Mouse (Mus musculus) liver, embryonic 12.5 days (tissue): ENCODE results near the gene Dbf4. TPM values are rescaled to one million over a fixed set of nuclear protein-coding genes. Genes with fewer than 3 reads are reported as not detected.

Source experiments
- ATAC-seq: fragments of 200-750 bp; cut with Nextera tagmentation; 2 replicates; pipeline ENCODE4 v1.8.0; 2017; ENCODE audit warnings: moderate number of reproducible peaks, mild to moderate bottlenecking, moderate library complexity
- H3K27ac ChIP-seq: fragments of 300-500 bp; sonication (generic); 2 replicates; pipeline ENCODE4 v1.5.1; 2016; ENCODE audit warnings: mild to moderate bottlenecking
- H3K27me3 ChIP-seq: fragments of 300-500 bp; sonication (generic); replicated peaks from 2 replicates; pipeline ENCODE4 v1.6.1; 2016; ENCODE audit warnings: mild to moderate bottlenecking, moderate library complexity
- H3K36me3 ChIP-seq: fragments of 300-500 bp; sonication (generic); 2 replicates; pipeline ENCODE4 v1.6.1; 2016; ENCODE audit warnings: mild to moderate bottlenecking, moderate library complexity
- H3K4me1 ChIP-seq: fragments of 300-500 bp; sonication (generic); 2 replicates; pipeline ENCODE4 v1.6.1; 2016
- H3K4me2 ChIP-seq: fragments of 300-500 bp; sonication (generic); 2 replicates; pipeline ENCODE4 v1.6.1; 2016; ENCODE audit warnings: mild to moderate bottlenecking, moderate library complexity
- H3K4me3 ChIP-seq: fragments of 300-500 bp; sonication (generic); 2 replicates; pipeline ENCODE4 v1.5.1; 2016; ENCODE audit warnings: mild to moderate bottlenecking, moderate library complexity
- H3K9ac ChIP-seq: fragments of 300-500 bp; sonication (generic); 2 replicates; pipeline ENCODE4 v1.6.1; 2016; ENCODE audit warnings: mild to moderate bottlenecking, moderate library complexity
- H3K9me3 ChIP-seq: fragments of 300-500 bp; sonication (generic); replicated peaks from 2 replicates; pipeline ENCODE4 v1.6.1; 2016; ENCODE audit warnings: mild to moderate bottlenecking, moderate library complexity
- WGBS: fragments of 180-500 bp; shearing (Covaris S2); methylation state at CpG from one replicate; pipeline ENCODE4 v1.1.7; 2016; ENCODE audit not compliant: insufficient replicate concordance; 5-methylcytosine and 5-hydroxymethylcytosine counted together
- polyA plus RNA-seq: library from polyadenylated mRNA; unstranded; fragments of >200 nt; fragmentation: Nextera tagmentation; extraction: Ambion mirVana; gene quantifications from 2 replicates; pipeline ENCODE4 v1.2.1, GENCODE M21; 2016

The Dbf4 gene
- 41.9 and 46.2 TPM in 2 replicates for polyA plus RNA-seq

GRCm38 (mm10) chr5:8422157-8422931 is at the start of gene Dbf4, which contains the start of gene Slc25a40:
Dbf4 (minus strand) TSS chr5:8422716.
Slc25a40 (plus strand) TSS chr5:8422850.
- Histone ChIP-seq H3K27ac (peak within 1 kb of the TSS; percentile 94), H3K4me1 (peaks cover 43% of the 10 kb centered on the region), H3K4me2 (peak within 1 kb of the TSS; percentile 81), H3K9ac (peak within 1 kb of the TSS; percentile 93), H3K36me3 (peaks cover 37% of the 10 kb centered on the region), H3K27me3 (no peaks in the 10 kb centered on the region), H3K9me3 (no peaks in the 10 kb centered on the region), H3K4me3 (peak within 1 kb of the TSS; percentile 95)
- WGBS = under 1% methylated on average over 78 of the region's 93 CpGs
- ATAC-seq = peak; percentile 96

DNA sequence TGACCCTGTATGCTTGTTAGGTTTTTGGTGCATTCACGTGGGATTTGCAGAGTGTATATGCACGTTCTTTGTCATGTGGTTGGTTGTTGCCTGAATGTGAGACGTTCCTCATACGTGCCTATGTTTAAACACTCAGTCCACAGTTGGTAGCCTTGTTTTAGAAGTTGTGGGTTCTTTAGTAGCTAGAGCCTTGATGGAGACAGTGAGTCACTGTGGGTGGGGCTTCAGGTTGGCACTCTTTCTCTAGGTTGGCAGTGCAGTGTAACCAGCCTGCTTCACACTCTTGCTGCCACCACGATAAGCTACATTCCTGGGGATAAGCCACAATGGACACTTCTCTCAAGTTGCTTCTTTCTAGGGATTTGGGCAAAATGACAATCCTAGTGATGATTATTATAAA is 34.0 kb upstream of the Dbf4 start:
- H3K4me2 ChIP-seq = no peak overlapping the region
- no peaks in the 10 kb centered on the region for H3K4me1 ChIP-seq
- no peak overlapping the region for H3K27ac ChIP-seq
- peaks cover 21% of the 10 kb centered on the region; the same call in 1 of the 2 replicates for H3K36me3 ChIP-seq
- 75% methylated on average over 5 of the region's 5 CpGs for WGBS
- no peak overlapping the region for H3K4me3 ChIP-seq
- H3K27me3 ChIP-seq = no peaks in the 10 kb centered on the region
- H3K9ac ChIP-seq = no peak overlapping the region
- ATAC-seq = no peak
- H3K9me3 ChIP-seq = no peaks in the 10 kb centered on the region

- Histone ChIP-seq H3K4me1 (no peaks in the 10 kb centered on the region), H3K9me3 (no peaks in the 10 kb centered on the region), H3K9ac (no peak overlapping the region), H3K4me3 (no peak overlapping the region), H3K27me3 (no peaks in the 10 kb centered on the region), H3K4me2 (no peak overlapping the region), H3K36me3 (peaks cover 23% of the 10 kb centered on the region; the same call in 1 of the 2 replicates), H3K27ac (no peak overlapping the region)
- no peak for ATAC-seq
Observed at GRCm38 (mm10) chr5:8455565-8455964, 33.0 kb upstream of the Dbf4 start.

DNA sequence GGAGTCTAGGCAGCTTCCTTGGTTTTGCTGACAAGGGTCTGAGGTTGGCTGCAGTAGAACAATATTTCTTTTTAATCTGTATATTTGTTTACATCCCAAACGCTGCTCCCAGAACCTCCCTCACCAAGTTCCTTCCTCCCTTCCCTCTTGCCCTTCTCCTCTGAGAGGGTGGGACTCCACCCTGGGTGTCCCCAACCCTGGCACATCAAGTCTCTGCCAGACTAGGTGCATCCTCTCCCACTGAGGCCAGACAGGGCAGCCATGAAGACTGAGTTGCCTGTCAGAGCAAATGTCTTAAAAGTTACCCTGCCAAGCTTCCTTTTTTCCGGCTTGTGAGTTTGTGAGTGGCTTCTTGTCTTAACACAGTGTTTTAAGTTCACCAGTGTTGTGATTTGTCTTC is 16.6 kb upstream of the Dbf4 start:
- no peaks in the 10 kb centered on the region for H3K27me3 ChIP-seq
- 55% methylated on average over 2 of the region's 2 CpGs for WGBS
- no peaks in the 10 kb centered on the region for H3K9me3 ChIP-seq
- no peak overlapping the region for H3K27ac ChIP-seq
- H3K4me1 ChIP-seq = no peaks in the 10 kb centered on the region
- no peak overlapping the region for H3K4me2 ChIP-seq
- H3K9ac ChIP-seq = no peak overlapping the region
- H3K4me3 ChIP-seq = no peak overlapping the region
- ATAC-seq = no peak
- H3K36me3 ChIP-seq = peaks cover 16% of the 10 kb centered on the region

GRCm38 (mm10) chr5:8437481-8438156 is 15.1 kb upstream of the Dbf4 start:
- Histone ChIP-seq H3K9me3 (no peaks in the 10 kb centered on the region), H3K36me3 (peaks cover 16% of the 10 kb centered on the region), H3K9ac (no peak overlapping the region), H3K4me2 (no peak overlapping the region), H3K27me3 (no peaks in the 10 kb centered on the region), H3K4me1 (no peaks in the 10 kb centered on the region), H3K27ac (no peak overlapping the region), H3K4me3 (no peak overlapping the region)
- no peak for ATAC-seq
- WGBS = 83% methylated on average over 5 of the region's 5 CpGs

GRCm38 (mm10) chr5:8425899-8426298 is 3.4 kb upstream of the Dbf4 start:
- Histone ChIP-seq H3K4me3 (no peak overlapping the region), H3K4me2 (no peak overlapping the region), H3K9me3 (no peaks in the 10 kb centered on the region), H3K4me1 (peaks cover 28% of the 10 kb centered on the region), H3K27me3 (no peaks in the 10 kb centered on the region), H3K36me3 (peaks cover 10% of the 10 kb centered on the region), H3K9ac (no peak overlapping the region), H3K27ac (no peak overlapping the region)
- 47% methylated on average over 5 of the region's 5 CpGs for WGBS
- no peak for ATAC-seq

DNA sequence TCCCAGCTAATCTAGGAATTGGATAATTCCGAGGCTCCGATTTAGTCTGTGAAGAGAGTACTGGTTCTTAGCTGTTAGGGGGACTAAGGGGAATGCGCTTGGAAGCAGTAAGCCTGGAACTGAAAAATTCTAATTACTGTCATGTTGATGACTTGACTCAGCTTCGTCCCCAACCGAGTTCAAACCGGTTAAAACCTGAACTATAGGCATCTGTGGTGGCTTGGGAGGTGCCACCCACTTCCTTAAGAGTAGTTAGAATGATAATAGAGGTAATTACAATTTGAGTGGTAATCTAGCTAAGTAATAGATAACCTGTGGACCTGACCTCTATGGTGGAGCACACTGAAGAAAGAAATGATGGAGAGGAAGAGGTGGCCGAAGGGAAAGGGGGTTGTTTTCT is 1.6 kb upstream of the Dbf4 start:
- H3K4me2 ChIP-seq = peak overlapping the region; percentile 81
- 27% methylated on average over 7 of the region's 7 CpGs for WGBS
- H3K27me3 ChIP-seq = no peaks in the 10 kb centered on the region
- ATAC-seq = no peak
- H3K27ac ChIP-seq = peak overlapping the region; percentile 94; the same call in 1 of the 2 replicates
- H3K4me1 ChIP-seq = peaks cover 38% of the 10 kb centered on the region
- peaks cover 20% of the 10 kb centered on the region for H3K36me3 ChIP-seq
- H3K4me3 ChIP-seq = peak overlapping the region; percentile 95
- H3K9me3 ChIP-seq = no peaks in the 10 kb centered on the region
- peak overlapping the region; percentile 93 for H3K9ac ChIP-seq

DNA sequence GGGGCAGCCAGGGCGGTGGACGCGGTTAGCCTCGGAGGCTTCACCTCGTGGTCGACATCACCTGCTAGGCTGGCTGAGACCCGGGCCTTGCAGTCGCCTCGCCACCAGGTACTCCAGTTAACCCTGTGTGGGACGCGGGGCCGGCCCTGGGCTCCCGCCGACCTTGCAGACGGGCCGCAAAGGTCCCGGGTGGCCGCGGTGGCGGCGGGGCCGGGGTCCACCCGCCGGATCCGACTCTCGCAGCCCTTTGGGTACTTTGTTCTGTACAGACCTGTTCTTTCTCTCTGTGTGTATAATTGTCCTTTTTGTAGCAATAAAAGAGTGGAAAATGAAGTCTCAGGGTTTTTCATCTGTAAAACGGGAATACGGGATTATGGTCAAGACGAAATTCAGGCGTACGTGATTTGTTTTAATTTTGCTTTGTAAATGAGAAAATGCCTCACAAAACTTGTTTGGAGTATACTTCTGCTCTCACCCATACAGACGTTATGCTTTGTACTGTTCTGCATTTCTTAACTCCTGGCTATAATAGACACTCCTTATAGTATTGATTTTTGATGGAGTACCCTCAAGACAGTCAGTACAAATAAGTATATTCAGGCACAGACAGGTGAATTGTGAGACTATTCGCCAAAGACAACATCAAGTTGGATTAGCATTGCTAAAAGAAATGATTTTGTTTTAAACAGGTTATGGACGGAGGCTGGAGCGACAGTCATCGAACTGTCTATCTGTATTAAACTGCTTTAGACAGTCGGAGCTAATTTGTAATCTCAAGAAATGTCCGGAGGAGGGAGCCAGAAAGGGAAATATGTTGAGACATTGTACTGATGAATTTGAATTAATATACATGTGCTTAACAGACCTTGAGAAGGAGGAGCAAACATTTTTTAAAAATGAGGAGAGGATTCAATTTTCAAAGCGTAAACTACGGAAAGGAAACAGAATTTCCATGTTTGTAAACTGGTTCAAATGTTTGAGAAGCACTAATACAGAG is 714 bp upstream of the Dbf4 start:
- peak; percentile 70 for ATAC-seq

DNA sequence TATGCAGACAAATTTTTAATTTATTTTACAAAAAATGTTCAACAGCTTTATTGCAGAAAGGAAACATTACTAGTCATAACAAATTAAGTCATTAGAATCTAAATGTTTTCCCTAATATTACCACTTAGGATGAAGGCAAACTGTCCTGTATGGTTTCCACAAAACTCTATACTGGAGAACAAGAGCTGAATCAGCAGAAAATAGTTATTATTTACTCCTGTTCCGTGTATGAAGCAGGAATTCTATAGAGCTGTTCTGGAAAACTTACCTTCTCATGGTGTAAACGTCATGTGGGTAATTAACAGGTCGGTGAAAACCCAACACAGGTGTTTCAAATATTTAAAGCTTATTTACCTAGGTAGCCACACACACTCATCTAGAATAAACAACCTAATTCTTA is 1.1 kb downstream of the Dbf4 start:
- Histone ChIP-seq H3K9ac (peak overlapping the region; percentile 93), H3K36me3 (peaks cover 46% of the 10 kb centered on the region), H3K27me3 (no peaks in the 10 kb centered on the region), H3K9me3 (no peaks in the 10 kb centered on the region), H3K4me3 (peak overlapping the region; percentile 95), H3K4me2 (peak overlapping the region; percentile 81), H3K27ac (peak overlapping the region; percentile 94; the same call in 1 of the 2 replicates), H3K4me1 (peaks cover 52% of the 10 kb centered on the region)
- 9% methylated on average over 3 of the region's 3 CpGs for WGBS
- ATAC-seq = no peak

More for the DNA sequence above, 714 bp upstream of the Dbf4 start:
- Histone ChIP-seq H3K4me1 (peaks cover 38% of the 10 kb centered on the region), H3K4me2 (peak overlapping the region; percentile 81), H3K9ac (peak overlapping the region; percentile 93), H3K27ac (peak overlapping the region; percentile 94), H3K4me3 (peak overlapping the region; percentile 95), H3K36me3 (peaks cover 28% of the 10 kb centered on the region), H3K27me3 (no peaks in the 10 kb centered on the region), H3K9me3 (no peaks in the 10 kb centered on the region)
- WGBS = 3% methylated on average over 40 of the region's 40 CpGs

DNA sequence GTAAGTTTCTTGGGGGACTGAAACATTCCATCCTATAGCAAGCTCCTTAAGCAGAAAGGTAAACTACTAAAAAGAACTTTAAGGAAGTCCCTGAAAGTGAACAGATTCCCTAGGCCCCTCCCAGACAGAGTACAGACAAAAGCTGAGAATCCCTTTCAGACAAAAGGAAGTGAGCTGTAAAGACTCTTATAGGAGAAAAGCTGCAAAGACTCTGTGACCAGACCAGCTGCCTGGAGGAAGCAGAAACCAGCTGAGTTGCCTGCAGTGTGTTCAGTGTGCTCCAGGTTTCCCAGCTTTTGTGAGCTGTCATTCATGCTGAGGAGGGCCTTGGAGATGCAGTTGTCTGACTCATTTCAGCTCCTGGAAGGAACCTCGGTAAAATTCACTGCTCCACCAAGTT is 5.1 kb downstream of the Dbf4 start:
- no peak for ATAC-seq
- Histone ChIP-seq H3K27ac (no peak overlapping the region), H3K4me1 (peaks cover 38% of the 10 kb centered on the region), H3K27me3 (no peaks in the 10 kb centered on the region), H3K9me3 (no peaks in the 10 kb centered on the region), H3K9ac (no peak overlapping the region), H3K4me2 (no peak overlapping the region), H3K36me3 (peaks cover 72% of the 10 kb centered on the region), H3K4me3 (no peak overlapping the region)
- 65% methylated on average over 1 of the region's 1 CpGs for WGBS

DNA sequence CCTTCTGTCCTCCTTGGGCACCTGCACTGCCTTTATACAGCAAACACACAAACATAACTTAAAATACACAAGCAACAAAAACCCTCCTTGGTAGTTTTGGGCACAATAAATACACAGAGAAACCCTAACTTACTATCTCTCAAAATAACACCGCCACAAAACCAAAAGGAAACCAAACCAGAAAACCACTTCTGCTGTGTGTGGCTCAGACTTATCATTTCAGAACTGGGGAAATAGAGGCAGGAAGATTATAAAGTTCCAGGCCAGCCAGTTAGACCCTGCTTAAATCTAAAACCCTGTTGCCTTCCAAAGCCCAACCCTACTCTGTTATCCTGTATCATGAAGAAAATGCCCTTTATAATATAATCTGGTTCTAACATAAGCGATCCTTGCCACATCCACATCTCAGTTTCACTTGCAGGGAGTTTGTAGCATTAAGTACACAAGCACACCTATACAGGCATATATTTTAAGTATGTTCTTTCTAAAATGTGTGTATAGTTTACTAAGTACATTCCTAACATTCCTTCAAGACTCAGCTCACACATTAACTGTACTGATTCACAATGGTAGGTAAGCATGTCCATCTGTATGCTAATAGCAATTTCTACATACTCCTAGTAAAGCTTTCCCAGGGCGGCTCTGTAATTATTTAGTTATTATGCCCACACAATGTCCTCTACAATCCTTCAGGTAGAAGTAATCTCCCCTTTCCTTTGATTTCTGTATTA is 5.7 kb downstream of the Dbf4 start:
- WGBS = 82% methylated on average over 3 of the region's 3 CpGs
- H3K4me2 ChIP-seq = no peak overlapping the region; the same call in 1 of the 2 replicates
- H3K9ac ChIP-seq = no peak overlapping the region; the same call in 1 of the 2 replicates
- H3K4me3 ChIP-seq = no peak overlapping the region
- no peaks in the 10 kb centered on the region for H3K9me3 ChIP-seq
- no peak for ATAC-seq
- H3K27ac ChIP-seq = no peak overlapping the region
- peaks cover 78% of the 10 kb centered on the region for H3K36me3 ChIP-seq
- H3K27me3 ChIP-seq = no peaks in the 10 kb centered on the region
- H3K4me1 ChIP-seq = peaks cover 38% of the 10 kb centered on the region
